Mouse (Mus musculus): ENCODE results near the gene Gm49403.
A peak's percentile ranks its signal among the peaks of the same experiment; 100 is the strongest.
"Not testable (repeated sequence)": the region's sequence is repeated elsewhere in the genome, so short reads cannot be mapped to it uniquely, and the experiment has no call there.

Gene Gm49403

GRCm38 (mm10) chr19:8883616-8884015 is at the start of gene Gm49403, which contains the start of gene Lbhd1:
TSS of gene Gm49403 (plus strand) at chr19:8883930.
TSS of gene Lbhd1 (plus strand) at chr19:8883732.
- no peak for DNase-seq

GRCm38 (mm10) chr19:8836327-8836726 is 47.4 kb upstream of the Gm49403 start:
- peak in 1 of 2 experiments; percentile 26 for DNase-seq

GRCm38 (mm10) chr19:8837251-8837791 is 46.4 kb upstream of the Gm49403 start, which contains the start of gene Bscl2:
TSS of gene Bscl2 (plus strand) at chr19:8837467.
- DNase-seq, result peak; percentile 89 to 92

- peak; percentile 77 to 84 for DNase-seq
These were observed 45.5 kb upstream of the Gm49403 start for GRCm38 (mm10) chr19:8838041-8838730.

- peak; percentile 89 to 92 for DNase-seq
These were observed 44.4 kb upstream of the Gm49403 start, which contains the start of gene Gng3 for GRCm38 (mm10) chr19:8839103-8839907. TSS of gene Gng3 (minus strand) at chr19:8839194.

GRCm38 (mm10) chr19:8839908-8840791 is 43.6 kb upstream of the Gm49403 start:
- DNase-seq, result peak; percentile 87 to 88

GRCm38 (mm10) chr19:8841012-8841411 is 42.7 kb upstream of the Gm49403 start:
- peak; percentile 57 to 62 for DNase-seq

GRCm38 (mm10) chr19:8842961-8843360 is 40.8 kb upstream of the Gm49403 start:
- no peak for DNase-seq

GRCm38 (mm10) chr19:8844371-8845129 is 39.2 kb upstream of the Gm49403 start:
- peak; percentile 89 to 94 for DNase-seq

- DNase-seq, result no peak
These were observed 35.4 kb upstream of the Gm49403 start for GRCm38 (mm10) chr19:8848356-8848755.

- peak; percentile 50 to 53 for DNase-seq
These were observed 33.3 kb upstream of the Gm49403 start, which contains the start of gene Lrrn4cl for GRCm38 (mm10) chr19:8850402-8850901. TSS of gene Lrrn4cl (plus strand) at chr19:8850768.

- DNase-seq, result no peak
These were observed 32.1 kb upstream of the Gm49403 start for GRCm38 (mm10) chr19:8851639-8852038.

- DNase-seq, result no peak
These were observed 31.3 kb upstream of the Gm49403 start for GRCm38 (mm10) chr19:8852236-8852928.

- no peak for DNase-seq
These were observed 30.6 kb upstream of the Gm49403 start for GRCm38 (mm10) chr19:8853117-8853516.

- DNase-seq, result peak; percentile 61 to 70
These were observed 26.0 kb upstream of the Gm49403 start for GRCm38 (mm10) chr19:8857689-8858088.

GRCm38 (mm10) chr19:8859018-8859417 is 24.7 kb upstream of the Gm49403 start:
- DNase-seq, result peak in 1 of 2 experiments; percentile 42

GRCm38 (mm10) chr19:8864265-8864664 is 19.5 kb upstream of the Gm49403 start:
- DNase-seq, result no peak

GRCm38 (mm10) chr19:8870381-8870780 is 13.3 kb upstream of the Gm49403 start:
- DNase-seq, result not testable (repeated sequence)

GRCm38 (mm10) chr19:8870838-8871237 is 12.9 kb upstream of the Gm49403 start:
- peak in 1 of 2 experiments; percentile 35 for DNase-seq

All from cerebellum, postnatal 10 days (tissue).